Mouse (Mus musculus) C2C12 (cell line): ENCODE data around the gene Bak1.

Experiments
- CEBPB ChIP-seq: IDR thresholded peaks from one replicate; pipeline ENCODE4 v1.6.1; 2011; ENCODE audit warnings: low read depth, mild to moderate bottlenecking, control low read depth, moderate library complexity
- CTCF ChIP-seq: IDR thresholded peaks from one replicate; pipeline ENCODE4 v1.5.1; 2011; ENCODE audit not compliant: control insufficient read depth, insufficient read depth, insufficient read length
- FOSL1 ChIP-seq: IDR thresholded peaks from one replicate; pipeline ENCODE4 v1.8.0; 2011; ENCODE audit warnings: mild to moderate bottlenecking, low read length; ENCODE audit not compliant: poor library complexity, insufficient read depth, severe bottlenecking
- MAX ChIP-seq: IDR thresholded peaks from one replicate; pipeline ENCODE4 v1.6.1; 2011; ENCODE audit warnings: mild to moderate bottlenecking, control low read depth
- MYOD1 ChIP-seq: IDR thresholded peaks from one replicate; pipeline ENCODE4 v1.6.1; 2011; ENCODE audit warnings: low read depth; ENCODE audit not compliant: control insufficient read depth, insufficient read length
- MYOG ChIP-seq: IDR thresholded peaks from one replicate; pipeline ENCODE4 v1.6.1; 2011; ENCODE audit not compliant: control insufficient read depth, insufficient read length; ENCODE audit errors: extremely low read depth

GRCm38 (mm10) chr17:27051514-27051913 lies 22.7 kb upstream of the Bak1 start:
- TF ChIP-seq MAX (no peak), MYOG (no peak), CEBPB (no peak), CTCF (no peak), FOSL1 (no peak), MYOD1 (peak; percentile 51)
